Mouse (Mus musculus): Measurements from ENCODE around the gene Btbd35f13.
"Not testable (repeated sequence)": the region's sequence is repeated elsewhere in the genome, so short reads cannot be mapped to it uniquely, and the experiment has no call there.

Btbd35f13 gene

DNA sequence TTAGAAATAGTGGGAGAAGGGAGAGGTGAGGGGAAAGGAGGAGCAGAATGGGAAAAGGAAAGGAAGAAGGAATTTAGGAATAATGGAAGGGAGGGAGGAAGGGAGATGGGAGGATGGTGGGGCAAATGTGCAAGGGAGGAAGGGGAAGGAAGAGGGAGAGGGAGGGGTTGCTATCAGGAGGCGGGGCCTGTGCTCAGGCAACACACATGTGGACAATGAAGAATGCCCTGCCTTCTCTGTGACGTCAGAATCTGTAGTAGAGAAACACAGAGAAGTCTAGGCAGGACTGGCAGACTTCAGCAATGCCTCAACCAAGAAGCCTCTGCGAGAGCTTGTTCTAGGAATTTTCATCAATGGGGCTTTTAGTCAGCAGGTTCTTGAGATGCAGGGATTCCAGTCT lies at the start of gene Btbd35f13:
Btbd35f13 (plus strand) TSS at position 301 of the 400 bp plus-strand sequence.
- not testable (repeated sequence) for DNase-seq (ENCODE audit: low read depth)

GRCm38 (mm10) chrX:33702249-33702648 lies 45.3 kb downstream of the Btbd35f13 start, which contains the start of gene Btbd35f14:
Gene Btbd35f14 (minus strand): TSS chrX:33702349.
- DNase-seq (ENCODE audit: low read depth) = not testable (repeated sequence)

All from c-Kit-positive CD71-negative TER-119-negative erythroid progenitor cells, embryonic 14.5 days (primary cell).